Mouse (Mus musculus): ENCODE results near the gene Sigmar1.
"Not testable (repeated sequence)": the region's sequence is repeated elsewhere in the genome, so short reads cannot be mapped to it uniquely, and the experiment has no call there.

Sigmar1 gene

GRCm38 (mm10) chr4:41710229-41710628 is 45.7 kb downstream of the Sigmar1 start:
- DNase-seq (ENCODE audit: low spot score): no peak

GRCm38 (mm10) chr4:41708192-41708745 is 47.7 kb downstream of the Sigmar1 start:
- no peak for DNase-seq (ENCODE audit: low spot score)

GRCm38 (mm10) chr4:41707011-41707535 is 48.9 kb downstream of the Sigmar1 start:
- peak; percentile 70 for DNase-seq (ENCODE audit: low spot score)

- peak; percentile 56 for DNase-seq (ENCODE audit: low spot score)
These were observed 49.8 kb downstream of the Sigmar1 start for GRCm38 (mm10) chr4:41705922-41706754.

GRCm38 (mm10) chr4:41704651-41705050 is 51.3 kb downstream of the Sigmar1 start:
- no peak for DNase-seq (ENCODE audit: low spot score)

GRCm38 (mm10) chr4:41702226-41702625 is 53.7 kb downstream of the Sigmar1 start:
- not testable (repeated sequence) for DNase-seq (ENCODE audit: low spot score)

GRCm38 (mm10) chr4:41700224-41700623 is 55.7 kb downstream of the Sigmar1 start:
- DNase-seq (ENCODE audit: low spot score): not testable (repeated sequence)

- DNase-seq (ENCODE audit: low spot score): not testable (repeated sequence)
These were observed 56.2 kb downstream of the Sigmar1 start, which contains the start of gene Il11ra1 for GRCm38 (mm10) chr4:41699783-41700182. Gene Il11ra1 (plus strand): TSS chr4:41699989.

- peak; percentile 61 for DNase-seq (ENCODE audit: low spot score)
These were observed 57.4 kb downstream of the Sigmar1 start for GRCm38 (mm10) chr4:41698421-41699016.

- DNase-seq (ENCODE audit: low spot score): peak; percentile 90
These were observed 58.8 kb downstream of the Sigmar1 start, which contains the start of gene Cntfr for GRCm38 (mm10) chr4:41696930-41697841. Gene Cntfr (minus strand): TSS chr4:41697089.

- not testable (repeated sequence) for DNase-seq (ENCODE audit: low spot score)
These were observed 59.5 kb downstream of the Sigmar1 start for GRCm38 (mm10) chr4:41696452-41696851.

GRCm38 (mm10) chr4:41695800-41696199 is 60.2 kb downstream of the Sigmar1 start:
- not testable (repeated sequence) for DNase-seq (ENCODE audit: low spot score)

- not testable (repeated sequence) for DNase-seq (ENCODE audit: low spot score)
These were observed 62.4 kb downstream of the Sigmar1 start for GRCm38 (mm10) chr4:41693511-41693910.

GRCm38 (mm10) chr4:41690014-41690413 is 65.9 kb downstream of the Sigmar1 start:
- not testable (repeated sequence) for DNase-seq (ENCODE audit: low spot score)

- DNase-seq (ENCODE audit: low spot score): not testable (repeated sequence)
These were observed 67.4 kb downstream of the Sigmar1 start for GRCm38 (mm10) chr4:41688562-41688961.

Measured in testis, postnatal 10 days (tissue).